In the genomic region with DNA sequence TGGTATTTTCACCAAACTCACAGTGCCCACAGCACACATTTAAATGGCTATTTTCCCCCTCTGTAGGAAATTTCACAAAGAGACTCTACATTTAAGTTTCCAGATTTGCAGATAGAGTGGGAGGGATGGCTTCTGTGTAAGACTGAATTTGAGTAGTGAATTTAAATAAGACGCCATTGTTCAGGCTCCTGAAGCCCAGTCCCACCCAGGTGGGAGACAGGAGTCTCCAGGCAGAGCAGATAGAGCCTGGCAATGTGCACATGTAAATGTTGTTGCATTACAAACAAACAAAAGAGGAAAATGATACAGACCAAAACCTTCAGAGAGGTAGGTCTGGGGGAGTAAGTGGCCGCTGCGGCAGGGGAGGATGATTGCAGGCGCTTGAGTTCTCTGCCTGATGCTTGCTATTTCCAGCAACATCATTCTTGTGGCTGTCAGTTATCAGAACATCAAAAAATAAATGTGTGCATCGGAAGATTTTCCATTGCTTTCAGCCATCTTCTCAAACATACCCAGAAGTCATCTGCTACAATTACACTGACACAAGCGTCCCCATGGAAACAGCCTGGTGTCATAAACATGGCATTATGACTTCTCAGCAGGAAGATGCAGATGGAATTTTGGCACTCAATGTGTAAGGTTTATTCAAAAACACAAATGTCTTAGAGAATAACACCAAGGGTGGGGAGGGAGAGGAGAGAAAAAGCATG, we compare ENCODE assay signal across 13 mouse cellular contexts.
DNase-seq lines count a peak whose midpoint lies in the region; ATAC-seq and TF ChIP-seq lines count a peak whose summit lies in the region.
"Had no signal": no experiment of that assay in that cellular context is flagged by ENCODE, and none has a peak within 500 bp of the region (broad histone marks: within the 10 kb centered on the region; RNA-seq: fewer than 3 reads in every experiment).

No protein-coding gene starts in this region.

- no peaks in the 10 kb centered on the region for H3K9me3 ChIP-seq in forebrain, embryonic 14.5 days (replicated peaks; ENCODE audit: control insufficient read depth, low read length)
- no peaks in the 10 kb centered on the region for H3K9me3 ChIP-seq in forebrain, embryonic 11.5 days (ENCODE audit: control insufficient read depth, low read length)
- no peaks in the 10 kb centered on the region for H3K9me3 ChIP-seq in neural tube, embryonic 15.5 days (replicated peaks)

- no peaks in the 10 kb centered on the region for H3K27me3 ChIP-seq in forebrain, embryonic 14.5 days (replicated peaks; ENCODE audit: control insufficient read depth, insufficient read depth, low read length)
- no peaks in the 10 kb centered on the region for H3K27me3 ChIP-seq in forebrain, embryonic 11.5 days (ENCODE audit: control insufficient read depth, insufficient read depth, low read length)
- no peaks in the 10 kb centered on the region for H3K27me3 ChIP-seq in neural tube, embryonic 15.5 days (replicated peaks)

- no peak overlapping the region for H3K4me3 ChIP-seq in forebrain, embryonic 14.5 days (ENCODE audit: low read depth, low read length)
- no peak overlapping the region for H3K4me3 ChIP-seq in forebrain, embryonic 11.5 days (ENCODE audit: low read depth, low read length)
- no peak overlapping the region for H3K4me3 ChIP-seq in cortical plate, adult 2 months (ENCODE audit: insufficient read depth, low read length)
- no peak overlapping the region for H3K4me3 ChIP-seq in neural tube, embryonic 15.5 days (replicated peaks)

- TF ChIP-seq POLR2A in cortical plate, adult 2 months (IDR thresholded peaks at IDR 0.05; ENCODE audit: extremely low read depth, insufficient read depth, low read length), result no peak

- ATAC-seq in forebrain, embryonic 14.5 days, result peak; percentile 57; the same call in 1 of the 2 replicates
- no peak for ATAC-seq in forebrain, embryonic 11.5 days (replicated peaks; ENCODE audit: low FRiP score)
- no peak for ATAC-seq in neural tube, embryonic 15.5 days (ENCODE audit: low FRiP score)

- WGBS in forebrain, embryonic 14.5 days, result 78% methylated on average over 6 of the region's 6 CpGs
- WGBS in forebrain, embryonic 11.5 days, result 86% methylated on average over 6 of the region's 6 CpGs
- WGBS in neural tube, embryonic 15.5 days, result 75% methylated on average over 6 of the region's 6 CpGs

- H3K4me2 ChIP-seq in forebrain, embryonic 14.5 days (ENCODE audit: low read length), result no peak overlapping the region
- H3K4me2 ChIP-seq in forebrain, embryonic 11.5 days (ENCODE audit: low read depth, low read length, severe bottlenecking), result no peak overlapping the region
- no peak overlapping the region for H3K4me2 ChIP-seq in neural tube, embryonic 15.5 days

- H3K9ac ChIP-seq in forebrain, embryonic 14.5 days (ENCODE audit: low read length), result no peak overlapping the region
- H3K9ac ChIP-seq in forebrain, embryonic 11.5 days (ENCODE audit: low read length), result no peak overlapping the region
- no peak overlapping the region for H3K9ac ChIP-seq in neural tube, embryonic 15.5 days (replicated peaks)

- no peaks in the 10 kb centered on the region for H3K36me3 ChIP-seq in forebrain, embryonic 14.5 days (ENCODE audit: control insufficient read depth, insufficient read depth, low read length)
- no peaks in the 10 kb centered on the region for H3K36me3 ChIP-seq in forebrain, embryonic 11.5 days (ENCODE audit: control insufficient read depth, insufficient read depth, low read length)
- no peaks in the 10 kb centered on the region for H3K36me3 ChIP-seq in neural tube, embryonic 15.5 days

- DNase-seq in forebrain, embryonic 14.5 days (ENCODE audit: low spot score), result peak; percentile 82
- DNase-seq in forebrain, embryonic 11.5 days (ENCODE audit: low spot score), result no peak
- peak; percentile 21 to 63 for DNase-seq in layer of hippocampus, postnatal 14 days (ENCODE audit: low spot score in 2 of 2)
- DNase-seq in lung, postnatal 25 days (ENCODE audit: low spot score), result no peak
- DNase-seq in urinary bladder, adult 2 months (ENCODE audit: low spot score), result no peak
- DNase-seq in kidney, adult 8-10 months, result no peak
- DNase-seq: cerebellum, adult 2 months; gastrocnemius, postnatal 36 days; kidney, adult 2 months; lung, postnatal 10 days; thymus, adult 18-20 months had no signal

- H3K27ac ChIP-seq in forebrain, embryonic 14.5 days (ENCODE audit: low read depth, low read length), result peak overlapping the region; percentile 80
- H3K27ac ChIP-seq in forebrain, embryonic 11.5 days (ENCODE audit: low read depth, low read length), result no peak overlapping the region
- H3K27ac ChIP-seq in cortical plate, adult 2 months (ENCODE audit: insufficient read depth, low read length), result peak overlapping the region; percentile 57
- H3K27ac ChIP-seq in neural tube, embryonic 15.5 days (replicated peaks), result 0 out of 2 replicates have a peak overlapping the region, but pooled peaks have one; percentile 28

- TF ChIP-seq CTCF in cortical plate, adult 2 months (IDR thresholded peaks at IDR 0.05; ENCODE audit: extremely low read depth, insufficient read depth, low read length), result no peak

- 0 out of 2 replicates have a peak, but pooled peaks cover 2% of the 10 kb centered on the region for H3K4me1 ChIP-seq in forebrain, embryonic 14.5 days (ENCODE audit: control insufficient read depth, insufficient read depth, low read length)
- no peaks in the 10 kb centered on the region for H3K4me1 ChIP-seq in forebrain, embryonic 11.5 days (replicated peaks; ENCODE audit: control insufficient read depth, insufficient read depth, low read length)
- H3K4me1 ChIP-seq in cortical plate, adult 2 months (ENCODE audit: control insufficient read depth, insufficient read depth, low read length), result peaks cover 2% of the 10 kb centered on the region; the same call in 1 of the 2 replicates
- no peaks in the 10 kb centered on the region for H3K4me1 ChIP-seq in neural tube, embryonic 15.5 days

Comparison
In these comparisons a context has a peak if more than half of its experiments do, and no peak if none do; other contexts are left out.
1. DNase-seq: peak in forebrain, embryonic 14.5 days (single experiment) and layer of hippocampus, postnatal 14 days (2 of 2); none in forebrain, embryonic 11.5 days (single experiment), lung, postnatal 25 days (single experiment), urinary bladder, adult 2 months (single experiment) and kidney, adult 8-10 months (0 of 2).